Mouse (Mus musculus): ENCODE results near the gene Fastk.

Gene Fastk

DNA sequence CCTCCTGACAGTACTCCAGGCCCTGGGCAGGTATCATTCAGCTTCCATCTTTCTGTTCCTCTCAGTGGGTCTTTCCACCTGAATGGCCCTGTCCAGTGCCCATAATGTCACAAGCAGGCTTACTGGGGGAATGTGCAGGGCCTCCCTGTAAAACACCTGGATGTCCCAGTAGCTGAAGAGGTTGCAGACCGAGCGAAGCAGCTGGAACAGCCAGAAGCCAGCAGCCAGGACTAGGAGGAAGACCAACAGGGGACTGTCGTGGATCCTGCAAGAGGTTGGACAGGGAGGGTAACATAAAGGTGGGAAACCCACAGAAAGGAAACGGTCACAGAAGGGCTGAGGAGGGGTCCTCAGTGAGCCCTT is 55.4 kb downstream of the Fastk start:
- no peak for DNase-seq (ENCODE audit: low spot score)

DNA sequence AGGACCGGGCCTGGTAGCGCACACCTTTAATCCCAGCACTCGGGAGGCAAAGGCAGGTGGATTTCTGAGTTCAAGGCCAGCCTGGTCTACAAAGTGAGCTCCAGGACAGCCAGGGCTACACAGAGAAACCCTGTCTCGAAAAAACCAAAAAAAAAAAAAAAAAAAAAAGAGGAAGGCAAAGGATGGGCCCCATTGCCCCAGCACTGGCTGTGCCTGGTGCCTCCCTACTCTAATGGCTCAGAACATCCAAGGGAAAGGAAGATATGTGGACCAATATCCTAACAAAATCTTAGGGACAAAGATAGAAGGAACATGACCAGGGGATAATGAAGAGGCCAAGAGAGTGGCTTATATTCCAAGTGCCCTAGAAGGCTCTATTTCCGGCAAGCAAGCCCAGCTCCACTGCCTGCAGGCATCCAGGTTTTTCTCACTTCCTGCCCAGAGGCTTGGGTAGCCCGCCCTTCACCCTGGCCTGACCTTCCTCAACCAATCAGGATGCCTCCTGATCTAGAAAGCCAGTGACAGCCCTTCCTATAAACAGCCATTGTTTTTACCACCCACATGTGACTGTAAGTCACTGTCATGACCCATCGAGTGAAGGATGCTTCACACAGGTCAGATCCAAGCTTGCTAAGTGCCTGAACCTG is 56.0 kb downstream of the Fastk start:
- peak; percentile 88 for DNase-seq (ENCODE audit: low spot score)

Measured in MN1 (cell line).